Mouse (Mus musculus) kidney, postnatal 14 days (tissue): ENCODE data around the gene Notch3.
A peak's percentile ranks its signal among the peaks of the same experiment; 100 is the strongest.
"Not testable (repeated sequence)": the region's sequence is repeated elsewhere in the genome, so short reads cannot be mapped to it uniquely, and the experiment has no call there.

Experiments
- DNase-seq: peaks from one replicate; pipeline ENCODE4 v3.0.0; 2022; ENCODE audit warnings: mixed read lengths

Notch3 gene

GRCm38 (mm10) chr17:32117287-32117871 lies 49.3 kb downstream of the Notch3 start:
- peak; percentile 66 for DNase-seq

DNA sequence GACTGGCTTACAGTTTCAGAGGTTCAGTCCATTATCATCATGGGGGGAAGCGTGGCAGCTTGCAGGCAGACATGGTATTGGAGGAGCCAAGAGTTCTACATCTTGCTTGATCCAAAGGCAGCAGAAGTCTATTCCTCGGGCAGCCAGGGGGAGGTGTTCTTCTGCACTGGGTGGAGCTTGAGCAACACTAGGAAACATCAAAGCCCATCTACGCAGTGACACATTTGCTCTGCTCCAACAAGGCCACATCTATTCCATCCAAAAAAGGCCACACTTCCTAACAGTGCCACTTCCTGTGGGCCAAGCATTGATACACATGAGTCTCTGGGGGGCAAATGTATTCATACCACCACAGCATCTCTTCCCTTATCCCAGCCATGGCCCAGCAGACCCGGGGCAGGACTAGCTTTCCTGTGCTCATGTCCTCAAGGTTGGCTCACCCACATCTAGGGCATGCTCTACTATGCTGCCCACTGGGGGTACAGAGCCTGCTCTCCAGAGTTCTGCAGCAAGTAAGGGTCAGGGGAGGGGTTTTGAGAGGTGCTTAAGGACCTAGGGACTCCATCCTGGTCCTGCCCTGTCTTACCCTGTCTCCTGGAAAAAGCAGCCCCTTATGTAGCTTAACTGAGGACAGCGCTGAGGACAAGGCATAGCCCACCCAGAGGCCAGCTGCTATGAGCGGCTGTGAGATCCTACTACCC lies 49.9 kb downstream of the Notch3 start:
- no peak for DNase-seq

DNA sequence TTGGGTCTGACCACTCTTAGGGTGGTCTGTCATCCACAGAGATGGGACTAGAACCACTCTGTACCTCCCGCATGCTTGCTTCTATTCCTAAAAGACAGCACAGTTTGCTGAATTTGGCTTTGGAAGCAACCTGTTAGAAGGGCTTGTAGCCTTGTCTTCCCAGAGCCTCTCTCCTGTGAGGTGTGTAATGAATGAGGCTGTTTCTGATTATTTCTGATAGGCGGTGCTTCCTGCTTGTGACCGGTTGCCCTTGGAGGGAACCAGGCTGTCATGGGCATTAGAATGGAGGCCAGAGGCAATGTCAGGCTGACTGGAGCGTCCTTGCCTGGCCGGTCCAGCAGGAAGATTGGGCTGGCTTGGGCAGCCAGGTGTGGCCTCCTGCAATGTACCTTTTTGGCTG lies 52.2 kb downstream of the Notch3 start:
- DNase-seq, result not testable (repeated sequence)

DNA sequence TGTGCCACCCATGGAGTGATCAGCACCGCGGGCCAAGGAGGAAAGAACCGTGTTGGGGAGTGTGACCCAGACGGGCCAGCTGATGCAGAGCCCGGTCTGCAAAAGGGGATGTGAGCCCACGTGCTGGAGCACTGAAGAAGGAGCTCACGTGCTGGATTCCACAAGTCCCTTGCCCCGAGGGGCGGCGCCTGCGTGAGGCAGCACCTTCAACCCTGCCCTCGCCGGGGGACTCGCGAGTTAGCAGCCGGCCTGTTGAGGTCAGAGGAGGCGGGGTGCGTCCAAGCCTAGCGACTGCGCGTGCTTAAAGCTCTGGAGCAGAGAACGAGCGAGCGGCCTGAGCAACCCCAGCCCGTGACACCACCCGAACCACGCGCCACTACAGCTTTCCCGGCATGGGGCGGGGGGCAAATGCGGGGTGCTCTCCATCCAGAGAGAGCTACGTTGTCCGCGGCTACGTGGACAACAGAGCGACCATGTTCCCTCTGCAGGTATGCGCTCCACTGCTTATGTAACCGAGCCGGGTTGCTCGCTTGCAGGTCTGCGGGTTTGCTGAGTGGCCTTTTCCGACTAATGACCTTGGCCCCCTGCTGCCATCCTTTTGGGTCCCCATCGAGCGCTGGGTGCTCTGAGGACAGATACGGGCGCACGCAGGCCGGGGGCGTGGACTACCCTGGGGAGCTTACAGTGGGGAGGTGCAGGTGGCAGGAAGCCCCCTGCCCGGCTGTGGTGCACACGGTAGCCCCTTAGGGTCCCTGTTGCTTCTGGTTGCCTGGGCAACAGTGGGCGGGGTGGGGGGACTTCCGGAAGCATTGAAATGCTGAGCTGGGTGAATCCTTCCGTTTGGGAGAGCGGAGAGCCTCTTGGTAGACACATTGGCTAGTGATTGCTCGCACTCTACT lies 52.9 kb downstream of the Notch3 start:
- peak; percentile 89 for DNase-seq

DNA sequence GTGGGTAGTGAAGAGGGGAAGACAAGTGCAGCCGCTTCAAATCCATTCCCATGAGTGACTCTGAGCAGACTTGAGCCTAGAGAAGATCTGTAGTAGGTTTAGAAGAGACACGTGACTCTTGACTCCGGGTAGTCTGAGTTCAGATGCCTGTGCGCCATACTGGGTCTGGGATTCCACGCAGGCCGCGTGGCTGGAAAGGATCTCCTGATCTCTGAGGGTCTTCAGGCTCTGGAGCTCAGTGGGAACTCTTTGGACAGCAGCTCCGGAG lies 53.5 kb downstream of the Notch3 start:
- no peak for DNase-seq

DNA sequence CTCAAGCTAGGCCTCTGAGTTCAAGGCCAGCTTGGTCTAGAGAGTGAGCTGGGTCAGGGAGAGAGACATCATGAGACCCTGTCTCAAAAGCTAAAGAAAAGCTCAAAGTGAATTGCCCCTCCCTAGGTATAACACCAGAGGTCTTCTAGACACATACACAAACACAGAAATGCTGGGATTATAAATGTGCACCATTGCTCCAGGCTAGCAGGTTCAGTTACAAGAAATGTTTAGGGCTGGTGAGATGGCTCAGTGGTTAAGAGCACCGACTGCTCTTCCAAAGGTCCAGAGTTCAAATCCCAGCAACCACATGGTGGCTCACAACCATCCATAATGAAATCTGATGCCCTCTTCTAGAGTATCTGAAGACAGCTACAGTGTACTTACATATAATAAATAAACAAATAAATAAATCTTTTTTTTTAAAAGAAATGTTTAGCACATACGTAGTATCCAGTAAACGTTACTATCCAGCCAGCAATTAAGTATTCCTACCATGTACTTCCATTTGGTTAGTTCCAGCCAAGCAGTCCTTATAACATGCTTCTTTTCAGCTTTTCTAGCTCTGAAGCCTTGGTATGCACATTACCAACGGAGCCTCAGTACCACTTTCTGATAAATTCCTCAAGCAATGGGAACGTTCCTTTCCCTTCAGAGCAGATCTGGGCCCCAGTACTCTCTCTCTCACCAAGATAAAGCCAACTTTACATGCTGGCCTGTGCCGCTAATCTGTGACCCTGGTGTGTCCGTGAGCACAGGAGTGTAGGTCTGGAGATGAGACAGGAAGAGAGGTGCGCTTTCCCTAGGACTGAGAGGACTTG lies 54.0 kb downstream of the Notch3 start:
- DNase-seq, result no peak

- DNase-seq, result no peak
These were observed 55.5 kb downstream of the Notch3 start for GRCm38 (mm10) chr17:32110980-32111780.

DNA sequence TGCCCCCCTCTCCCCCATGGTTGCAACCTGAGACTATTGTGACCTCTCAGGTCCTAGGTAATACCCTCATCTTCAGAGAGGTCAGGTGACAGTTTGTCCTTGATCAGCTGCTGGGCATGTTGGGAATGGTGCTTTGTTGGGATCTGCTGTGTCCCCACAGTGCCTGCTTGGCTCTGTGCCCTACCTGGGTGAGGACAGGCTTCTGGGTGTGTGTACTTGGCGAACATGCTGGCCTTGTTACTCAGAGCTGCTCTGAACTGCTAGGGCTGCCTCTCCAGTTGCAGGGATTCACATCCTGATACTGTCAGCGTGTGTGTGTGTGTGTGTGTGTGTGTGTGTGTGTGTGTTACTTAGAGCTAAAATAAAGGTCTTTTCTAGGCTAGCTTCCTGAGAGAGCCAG lies 56.2 kb downstream of the Notch3 start:
- DNase-seq, result peak; percentile 62

DNA sequence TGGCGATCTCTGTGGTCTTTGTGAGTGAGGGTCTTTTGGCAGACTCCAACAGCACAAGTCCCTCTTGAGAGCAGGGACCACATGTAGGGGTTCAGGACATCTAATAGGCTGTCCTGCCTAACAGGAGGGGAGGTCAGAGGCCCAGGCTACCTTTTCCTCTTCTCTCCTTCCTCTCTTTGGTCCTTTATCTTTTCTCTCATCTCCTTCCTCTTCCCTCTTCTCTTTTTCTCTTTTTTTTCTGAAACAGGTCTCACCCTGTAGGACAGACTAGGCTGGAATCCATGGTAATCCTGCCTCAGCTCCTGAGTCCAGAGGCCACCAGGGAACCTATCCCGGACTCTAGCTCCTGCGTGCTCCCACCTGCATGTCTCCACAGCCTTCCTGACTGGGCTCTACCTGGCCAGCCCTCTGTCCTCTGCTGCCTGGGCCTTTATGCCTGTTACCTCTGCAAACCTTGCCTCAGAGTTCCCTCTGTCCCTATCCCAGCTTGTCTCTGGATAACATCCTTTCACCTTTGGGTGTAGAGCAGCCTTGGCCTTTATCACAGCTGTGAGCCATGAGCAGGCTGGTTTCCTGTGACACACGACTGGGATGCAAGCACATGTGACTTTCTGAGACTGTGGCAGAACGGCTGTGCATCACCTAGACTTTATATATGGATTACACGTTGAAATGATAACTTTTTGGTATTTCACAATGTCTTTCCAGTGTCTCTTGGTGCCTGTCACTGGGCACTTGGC lies 57.3 kb downstream of the Notch3 start:
- DNase-seq, result no peak

- not testable (repeated sequence) for DNase-seq
These were observed 58.2 kb downstream of the Notch3 start for GRCm38 (mm10) chr17:32108320-32109011.

DNA sequence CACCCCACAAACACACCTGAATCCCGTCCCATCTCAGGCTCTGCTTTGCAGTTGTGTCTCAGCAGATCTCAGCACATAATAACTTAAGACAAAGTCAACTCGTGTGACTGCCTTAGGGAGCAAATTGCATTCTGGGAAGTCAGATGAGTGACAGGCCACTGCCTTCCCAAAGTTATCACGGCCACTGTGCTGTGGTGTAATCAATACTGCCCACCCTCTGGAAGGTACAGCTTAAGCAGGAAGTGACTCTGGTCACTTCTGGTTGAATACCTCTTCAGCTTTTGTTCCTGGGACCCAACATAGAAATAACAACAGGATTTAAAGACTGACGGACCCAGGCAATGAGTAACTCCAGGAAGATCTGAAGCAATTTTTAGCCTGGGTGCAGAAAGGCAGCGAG lies 58.8 kb downstream of the Notch3 start:
- no peak for DNase-seq

DNA sequence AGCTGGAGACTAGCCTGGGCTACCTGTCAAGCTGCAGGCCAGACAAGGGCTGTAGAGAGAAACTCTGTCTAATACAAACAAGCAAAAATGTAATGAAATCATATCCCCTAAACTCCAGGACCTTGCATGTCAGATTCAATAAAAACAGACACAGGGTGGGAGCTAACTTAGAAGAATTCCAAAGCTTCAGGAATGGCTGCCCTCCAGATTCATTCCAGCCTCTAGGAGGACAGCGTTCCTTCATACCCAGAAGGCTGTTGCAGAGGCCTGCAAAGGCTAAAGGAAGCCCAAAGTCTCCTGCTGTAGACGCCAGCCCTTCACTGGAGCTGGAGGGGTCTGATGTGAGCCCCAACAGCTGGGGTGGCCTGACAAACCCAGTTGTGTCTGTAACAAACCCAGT lies 60.3 kb downstream of the Notch3 start:
- no peak for DNase-seq

GRCm38 (mm10) chr17:32103054-32103453 lies 63.6 kb downstream of the Notch3 start:
- no peak for DNase-seq

GRCm38 (mm10) chr17:32099943-32100586 lies 66.6 kb downstream of the Notch3 start:
- DNase-seq, result peak; percentile 89

- DNase-seq, result no peak
These were observed 67.1 kb downstream of the Notch3 start for GRCm38 (mm10) chr17:32099574-32099942.

DNA sequence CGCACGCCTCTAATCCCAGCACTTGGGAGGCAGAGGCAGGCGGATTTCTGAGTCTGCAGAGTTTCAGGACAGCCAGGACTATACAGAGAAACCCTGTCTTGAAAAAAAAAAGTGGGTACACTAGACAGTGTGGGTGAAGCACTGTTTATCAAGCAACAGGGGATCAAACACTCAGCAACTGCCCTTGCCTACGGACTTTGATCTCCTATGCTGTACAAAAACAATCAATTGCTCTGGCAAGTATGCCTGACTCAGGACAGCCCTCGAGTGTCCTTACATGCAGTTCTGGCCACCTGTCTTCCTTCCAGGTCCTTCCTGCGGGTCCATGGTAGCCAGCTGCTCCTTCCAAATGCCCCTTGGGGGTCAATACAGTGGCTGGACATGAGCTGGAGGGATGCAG lies 67.7 kb downstream of the Notch3 start:
- DNase-seq, result not testable (repeated sequence)

GRCm38 (mm10) chr17:32097676-32098075 lies 69.0 kb downstream of the Notch3 start:
- peak; percentile 84 for DNase-seq

GRCm38 (mm10) chr17:32092895-32093294 lies 73.8 kb downstream of the Notch3 start:
- no peak for DNase-seq

- DNase-seq, result no peak
These were observed 74.4 kb downstream of the Notch3 start for GRCm38 (mm10) chr17:32092241-32092619.
